Comparison of ENCODE assay signal across 22 mouse cellular contexts in the genomic region with DNA sequence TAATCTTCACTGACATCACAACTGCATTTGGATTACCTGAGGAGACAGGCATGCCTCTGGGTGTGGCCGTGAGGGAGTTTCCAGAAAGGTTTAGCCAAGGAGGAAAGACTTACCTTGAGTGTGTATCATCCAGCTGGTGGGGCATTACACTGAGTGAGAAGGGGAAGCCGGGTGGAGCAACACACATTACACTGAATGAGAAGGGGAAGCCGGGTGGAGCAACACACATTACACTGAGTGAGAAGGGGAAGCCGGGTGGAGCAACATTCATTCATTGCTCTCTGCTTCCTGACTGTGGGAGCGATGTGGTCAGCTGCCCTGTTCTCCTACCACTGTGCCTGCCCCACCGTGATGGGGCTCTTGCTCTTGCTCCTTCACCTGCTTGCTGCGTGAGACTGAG.
DNase-seq lines count a peak whose midpoint lies in the region; ATAC-seq and TF ChIP-seq lines count a peak whose summit lies in the region.
"Had no signal": no experiment of that assay in that cellular context is flagged by ENCODE, and none has a peak within 500 bp of the region (broad histone marks: within the 10 kb centered on the region; RNA-seq: fewer than 3 reads in every experiment).

No protein-coding gene starts in this region.

- no peaks in the 10 kb centered on the region for H3K4me1 ChIP-seq in liver, postnatal 0 days (ENCODE audit: insufficient read depth)
- H3K4me1 ChIP-seq: forebrain, embryonic 13.5 days; forebrain, embryonic 15.5 days had no signal

- no peak for TF ChIP-seq CTCF in liver, postnatal 0 days (IDR thresholded peaks at IDR 0.05; ENCODE audit: low read depth)

- no peaks in the 10 kb centered on the region for H3K27me3 ChIP-seq in liver, postnatal 0 days (ENCODE audit: insufficient read depth, low read length)
- H3K27me3 ChIP-seq: embryonic facial prominence, embryonic 12.5 days; forebrain, embryonic 13.5 days; forebrain, embryonic 15.5 days had no signal

- DNase-seq in liver, postnatal 0 days = peak; percentile 34
- DNase-seq in liver = no peak
- no peak for DNase-seq in gastrocnemius, postnatal 10 days
- no peak for DNase-seq in c-Kit-positive CD71-positive TER-119-positive erythroid progenitor cells, embryonic 14.5 days (ENCODE audit: low spot score)
- DNase-seq in adrenal gland, adult 18-20 months (ENCODE audit: low spot score in 2 of 2) = no peak
- DNase-seq: adrenal gland, adult 8-10 months; adrenal gland, postnatal 14 days; adrenal gland, postnatal 36 days; cerebellum, adult 11 months; cerebellum, adult 18-20 months; cerebellum, adult 8-10 months; cerebellum, adult 9-11 months; cerebellum, postnatal 14 days; cerebellum, postnatal 36 days; embryo, embryonic 11 days; forebrain, postnatal 0 days had no signal

- ATAC-seq in liver, postnatal 0 days = no peak
- ATAC-seq in hematopoietic stem cell, adult 5-6 weeks (replicated peaks in 1 of 2; ENCODE audit: insufficient read depth in 1 of 2, low FRiP score in 2 of 2, low TSS enrichment in 1 of 2, low read depth in 1 of 2, poor library complexity in 2 of 2, severe bottlenecking in 2 of 2) = peak; percentile 56 to 92; a peak in 2 of 4 replicates
- ATAC-seq in megakaryocyte progenitor cell, adult 5-6 weeks (replicated peaks; ENCODE audit: poor library complexity) = peak; percentile 95
- ATAC-seq: forebrain, embryonic 13.5 days; forebrain, embryonic 15.5 days; forebrain, postnatal 0 days had no signal

- H3K9ac ChIP-seq in liver, postnatal 0 days (replicated peaks) = no peak overlapping the region
- H3K9ac ChIP-seq: embryonic facial prominence, embryonic 12.5 days; forebrain, embryonic 13.5 days; forebrain, embryonic 15.5 days; forebrain, postnatal 0 days had no signal

- no peak overlapping the region for H3K4me3 ChIP-seq in liver, postnatal 0 days (ENCODE audit: low read depth, low read length)
- H3K4me3 ChIP-seq: embryonic facial prominence, embryonic 10.5 days; embryonic facial prominence, embryonic 12.5 days; forebrain, embryonic 13.5 days; forebrain, embryonic 15.5 days had no signal

- no peak overlapping the region for H3K27ac ChIP-seq in liver, postnatal 0 days (ENCODE audit: low read depth)
- H3K27ac ChIP-seq: embryonic facial prominence, embryonic 10.5 days; embryonic facial prominence, embryonic 12.5 days; forebrain, embryonic 13.5 days; forebrain, embryonic 15.5 days had no signal

- no peak overlapping the region for H3K4me2 ChIP-seq in liver, postnatal 0 days (ENCODE audit: low read depth, low read length)
- H3K4me2 ChIP-seq: embryonic facial prominence, embryonic 12.5 days; forebrain, embryonic 13.5 days; forebrain, embryonic 15.5 days had no signal

- 58% methylated on average over 7 of the region's 7 CpGs for WGBS in liver, postnatal 0 days (ENCODE audit: insufficient replicate concordance)

- no peak for TF ChIP-seq EP300 in liver, postnatal 0 days (IDR thresholded peaks at IDR 0.05; ENCODE audit: low read depth)

- 0 out of 2 replicates have a peak, but pooled peaks cover 2% of the 10 kb centered on the region for H3K9me3 ChIP-seq in liver, postnatal 0 days (ENCODE audit: low read length)
- H3K9me3 ChIP-seq: embryonic facial prominence, embryonic 12.5 days; forebrain, embryonic 13.5 days; forebrain, embryonic 15.5 days had no signal

- no peaks in the 10 kb centered on the region for H3K36me3 ChIP-seq in liver, postnatal 0 days (replicated peaks; ENCODE audit: insufficient read depth, low read length)
- H3K36me3 ChIP-seq: embryonic facial prominence, embryonic 10.5 days; embryonic facial prominence, embryonic 12.5 days; forebrain, embryonic 15.5 days had no signal
